Mouse (Mus musculus) macrophage (primary cell): ENCODE data around the gene Olfr43. TPM values are rescaled to one million over a fixed set of nuclear protein-coding genes. Genes with fewer than 3 reads are reported as not detected.

ENCODE experiments used
- H3K27ac ChIP-seq: fragments of 350-480 bp; formaldehyde crosslinking; 2 replicates; pipeline ENCODE4 v1.9.0; 2021
- H3K36me3 ChIP-seq: fragments of 350-480 bp; formaldehyde crosslinking; 2 replicates; pipeline ENCODE4 v1.9.0; 2021; ENCODE audit errors: inconsistent target
- H3K4me3 ChIP-seq: fragments of 350-480 bp; formaldehyde crosslinking; 2 replicates; pipeline ENCODE4 v1.9.0; 2021; ENCODE audit errors: inconsistent target
- H3K79me2 ChIP-seq: fragments of 350-480 bp; formaldehyde crosslinking; 2 replicates; pipeline ENCODE4 v1.9.0; 2021; ENCODE audit errors: inconsistent target
- WGBS: methylation state at CpG from one replicate; pipeline ENCODE4 v1.1.7; 2026; ENCODE audit warnings: inconsistent platforms; ENCODE audit not compliant: missing documents; 5-methylcytosine and 5-hydroxymethylcytosine counted together
- polyA plus RNA-seq: library from polyadenylated mRNA; stranded (reverse); fragments of 250-400 nt; gene quantifications from 3 replicates; pipeline ENCODE4 v1.2.4, GENCODE M21; 2018; ENCODE audit warnings: inconsistent platforms
- total RNA-seq, 78 experiments: library from RNA; depleted of rRNA; stranded (reverse); fragments of 250-400 nt; gene quantifications; 1 replicate in 9 of 78; 2 replicates in 24 of 78; 3 replicates in 43 of 78; 4 replicates in 2 of 78; pipeline ENCODE4 v1.2.4; 2018; ENCODE audit warnings: inconsistent platforms in 56 of 78

The Olfr43 gene
- not detected for total RNA-seq (2018; cell fraction: chromatin; rRNA removed)
- total RNA-seq (2018; cell fraction: cytosol; rRNA removed) = not detected
- total RNA-seq (2018; cell fraction: nucleus; rRNA removed) = not detected
- polyA plus RNA-seq = not detected in 3 replicates

DNA sequence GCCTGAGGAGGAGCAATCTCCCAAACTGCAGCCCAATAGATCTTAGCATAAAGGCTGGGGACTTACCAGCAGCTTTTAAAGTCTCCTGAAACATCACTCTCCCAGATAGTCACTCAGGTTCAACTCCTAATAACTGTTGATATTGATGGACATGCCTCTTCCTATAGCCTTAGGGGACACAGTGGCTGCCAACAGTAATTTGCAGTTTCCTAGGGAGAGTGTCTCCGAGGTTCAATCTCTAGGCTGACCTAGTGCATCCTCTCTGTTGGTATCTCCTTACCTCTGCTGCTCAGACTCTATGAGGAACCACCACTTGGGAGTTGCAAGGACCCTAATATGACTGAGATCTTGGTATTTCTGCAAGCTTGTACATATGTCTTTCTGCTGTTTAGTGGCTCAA is at the start of gene Olfr43:
Gene Olfr43, minus strand, starts transcription at position 101 of the 400 bp plus-strand sequence.
- no peaks in the 10 kb centered on the region for H3K79me2 ChIP-seq
- no peaks in the 10 kb centered on the region for H3K36me3 ChIP-seq
- H3K4me3 ChIP-seq = no peak within 1 kb of the TSS
- 53% methylated on average over 1 of the region's 1 CpGs for WGBS
- no peak within 1 kb of the TSS for H3K27ac ChIP-seq

- Histone ChIP-seq H3K36me3 (no peaks in the 10 kb centered on the region), H3K27ac (no peak within 1 kb of the TSS), H3K79me2 (no peaks in the 10 kb centered on the region), H3K4me3 (no peak within 1 kb of the TSS)
- WGBS = 54% methylated on average over 2 of the region's 2 CpGs
These were observed 48.3 kb upstream of the Olfr43 start, which contains the start of gene Olfr406 for GRCm38 (mm10) chr11:74259508-74259907. Olfr406 (plus strand) TSS chr11:74259808.

- WGBS = 91% methylated on average over 3 of the region's 3 CpGs
- Histone ChIP-seq H3K36me3 (no peaks in the 10 kb centered on the region), H3K27ac (no peak overlapping the region), H3K79me2 (no peaks in the 10 kb centered on the region), H3K4me3 (no peak overlapping the region)
These were observed 30.0 kb upstream of the Olfr43 start for GRCm38 (mm10) chr11:74241201-74241600.

GRCm38 (mm10) chr11:74185949-74186348 is 25.2 kb downstream of the Olfr43 start, which contains the start of gene Olfr403:
Olfr403 (plus strand) TSS chr11:74186249.
- no peaks in the 10 kb centered on the region for H3K79me2 ChIP-seq

GRCm38 (mm10) chr11:74183745-74184144 is 27.4 kb downstream of the Olfr43 start:
- H3K36me3 ChIP-seq = no peaks in the 10 kb centered on the region
- H3K4me3 ChIP-seq = no peak overlapping the region
- WGBS = 76% methylated on average over 4 of the region's 4 CpGs

More at GRCm38 (mm10) chr11:74185949-74186348, 25.2 kb downstream of the Olfr43 start, which contains the start of gene Olfr403:
- no peak within 1 kb of the TSS for H3K4me3 ChIP-seq
- H3K27ac ChIP-seq = no peak within 1 kb of the TSS
- no peaks in the 10 kb centered on the region for H3K36me3 ChIP-seq

DNA sequence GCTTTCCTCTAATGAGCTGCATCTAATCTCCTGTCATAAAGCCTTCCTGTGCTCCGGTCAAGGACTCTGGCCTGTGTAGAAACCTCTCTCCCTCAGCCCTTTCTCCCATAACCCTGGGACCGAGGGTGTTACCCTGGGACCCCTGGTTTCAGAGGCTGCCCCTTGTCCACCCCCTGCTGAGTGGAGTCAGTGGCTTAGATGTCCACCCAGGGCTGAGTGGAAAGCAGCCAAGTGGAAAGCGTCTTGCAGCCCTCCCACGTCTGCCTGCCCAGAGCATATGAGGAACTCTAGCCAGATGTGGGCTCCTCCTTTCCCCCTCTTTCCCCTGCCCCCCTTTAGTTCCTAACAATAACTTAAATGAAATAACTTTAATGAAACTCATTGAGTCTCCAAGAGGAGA is 28.0 kb downstream of the Olfr43 start:
- 86% methylated on average over 4 of the region's 4 CpGs for WGBS
- Histone ChIP-seq H3K36me3 (no peaks in the 10 kb centered on the region), H3K27ac (no peak overlapping the region), H3K79me2 (no peaks in the 10 kb centered on the region), H3K4me3 (no peak overlapping the region)

More at GRCm38 (mm10) chr11:74183745-74184144, 27.4 kb downstream of the Olfr43 start:
- Histone ChIP-seq H3K79me2 (no peaks in the 10 kb centered on the region), H3K27ac (no peak overlapping the region)

- Histone ChIP-seq H3K4me3 (no peak overlapping the region), H3K27ac (no peak overlapping the region), H3K79me2 (no peaks in the 10 kb centered on the region), H3K36me3 (no peaks in the 10 kb centered on the region)
These were observed 42.4 kb downstream of the Olfr43 start for GRCm38 (mm10) chr11:74168771-74169170.

Other genes with a start within 250 kb of the Olfr43 start
- gene Olfr398, start 221.0 kb downstream of the Olfr43 start, polyA plus RNA-seq = not detected in 3 replicates
- gene Olfr139, start 154.8 kb downstream of the Olfr43 start, polyA plus RNA-seq = not detected in 3 replicates
- gene Olfr399, start 154.8 kb downstream of the Olfr43 start, polyA plus RNA-seq = not detected in 3 replicates
- gene Zfp616, start 141.4 kb downstream of the Olfr43 start, polyA plus RNA-seq = not detected in 3 replicates
- not detected in 3 replicates for gene Olfr401, start 97.7 kb downstream of the Olfr43 start, polyA plus RNA-seq
- gene Olfr402, start 57.9 kb downstream of the Olfr43 start, polyA plus RNA-seq = not detected in 3 replicates
- not detected in 3 replicates for gene Olfr403, start 25.1 kb downstream of the Olfr43 start, polyA plus RNA-seq
- not detected in 3 replicates for gene Olfr406, start 48.4 kb upstream of the Olfr43 start, polyA plus RNA-seq
- gene Olfr59, start 72.4 kb upstream of the Olfr43 start, polyA plus RNA-seq = not detected in 3 replicates
- gene Olfr410, start 126.7 kb upstream of the Olfr43 start, polyA plus RNA-seq = not detected in 3 replicates
- not detected in 3 replicates for gene Olfr411, start 141.3 kb upstream of the Olfr43 start, polyA plus RNA-seq
- not detected in 3 replicates for gene Olfr412, start 150.7 kb upstream of the Olfr43 start, polyA plus RNA-seq